Mouse (Mus musculus): Measurements from ENCODE around the gene Mlph.

The Mlph gene

DNA sequence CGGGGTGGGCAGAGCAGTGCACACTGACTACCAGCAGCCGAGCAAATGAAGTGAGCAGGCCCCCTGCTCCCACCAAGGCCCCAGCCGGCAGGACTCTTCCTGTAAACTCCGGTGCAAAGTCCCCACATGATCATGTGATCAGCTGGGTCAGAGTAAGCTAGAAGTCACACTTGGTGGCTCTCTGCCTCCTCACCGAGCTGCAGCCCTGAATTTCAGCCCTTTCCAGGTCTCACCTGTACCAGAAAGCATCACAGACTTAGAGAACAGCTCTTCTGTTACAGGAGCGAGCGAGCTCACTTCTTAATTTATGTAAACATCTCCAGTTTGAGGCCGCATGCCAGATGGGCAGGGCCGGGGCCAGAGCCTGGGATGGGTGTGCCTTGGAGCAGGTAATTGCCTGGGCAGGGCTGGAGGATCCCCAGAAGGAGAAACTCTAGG, 54.5 kb downstream of the Mlph start, which contains the start of gene Rab17:
Gene Rab17 (minus strand): TSS at position 315 of the 438 bp plus-strand sequence.
- DNase-seq (ENCODE audit: low spot score), result no peak

DNA sequence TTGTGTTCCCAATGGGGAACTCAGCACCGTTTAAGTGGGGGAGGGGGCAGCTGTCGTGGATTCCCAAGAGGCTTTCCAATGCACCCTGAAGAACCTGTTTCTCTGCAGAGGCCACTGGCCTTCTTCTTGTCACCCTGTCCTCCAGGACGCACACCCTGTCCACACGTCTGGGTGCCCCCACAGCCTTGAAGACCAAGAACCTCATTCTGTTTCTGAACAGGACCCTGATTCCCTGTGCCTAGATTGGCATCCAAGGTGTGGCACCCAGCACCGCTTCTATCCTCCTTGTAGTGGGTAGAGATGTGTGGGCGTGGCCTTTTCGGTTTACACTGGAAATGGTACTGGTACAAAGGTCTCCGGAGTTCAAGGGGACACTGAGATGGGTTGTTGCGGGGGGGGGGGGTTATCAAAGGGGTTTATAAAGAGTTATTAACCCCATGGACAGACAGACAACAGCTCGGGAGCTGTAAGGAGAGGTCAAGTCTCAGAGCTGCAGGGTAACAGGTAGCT, 55.1 kb downstream of the Mlph start:
- no peak for DNase-seq (ENCODE audit: low spot score)

DNA sequence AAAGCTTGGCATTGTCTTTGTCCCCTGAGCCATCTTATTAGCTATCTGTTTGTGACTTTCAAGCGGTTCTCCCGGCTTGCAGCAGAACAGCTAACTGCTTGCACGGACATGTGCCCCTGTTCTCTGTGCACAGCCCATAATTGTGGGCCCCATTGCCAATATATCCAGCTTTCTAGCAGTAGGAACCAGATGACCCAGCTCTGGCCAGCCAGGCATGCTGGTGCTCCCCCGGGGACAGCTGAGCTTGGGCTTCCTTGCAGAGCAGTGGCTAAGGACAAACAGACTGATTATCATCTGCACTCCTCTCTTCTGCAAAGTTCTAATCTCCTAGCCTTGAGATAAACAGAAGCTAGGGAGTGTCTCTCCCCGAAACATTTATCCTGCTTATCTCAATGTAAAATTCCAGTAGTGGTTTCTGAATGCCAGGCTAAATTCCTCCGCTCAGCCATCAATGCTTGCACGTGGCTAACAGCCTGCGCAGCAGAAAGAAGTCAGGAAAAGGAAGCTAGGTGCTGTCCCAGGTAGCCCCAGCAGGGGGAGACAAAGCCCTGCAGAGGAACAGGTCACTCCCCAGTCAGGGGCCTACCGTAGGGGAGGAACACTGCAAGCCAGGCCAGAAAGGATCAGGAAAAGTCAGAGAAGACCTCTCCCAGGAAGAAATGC, 58.2 kb downstream of the Mlph start:
- peak; percentile 93 for DNase-seq (ENCODE audit: low spot score)

DNA sequence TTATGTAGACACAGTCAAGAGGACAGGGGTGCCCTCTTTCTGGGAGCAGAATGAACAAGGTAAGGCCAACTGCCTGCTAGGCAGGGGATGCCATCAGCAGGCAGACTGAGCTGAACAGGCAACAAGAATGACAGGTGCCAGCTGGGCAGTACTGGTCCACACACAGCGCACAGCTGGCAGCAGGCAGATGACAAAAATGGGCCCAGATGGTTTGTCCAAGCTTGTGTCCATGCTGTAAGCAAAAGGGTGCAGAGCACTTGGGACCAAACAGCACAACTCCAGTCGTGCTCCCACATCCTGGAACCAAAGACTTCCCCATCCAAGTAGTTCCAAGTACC, 58.7 kb downstream of the Mlph start:
- DNase-seq (ENCODE audit: low spot score), result no peak

DNA sequence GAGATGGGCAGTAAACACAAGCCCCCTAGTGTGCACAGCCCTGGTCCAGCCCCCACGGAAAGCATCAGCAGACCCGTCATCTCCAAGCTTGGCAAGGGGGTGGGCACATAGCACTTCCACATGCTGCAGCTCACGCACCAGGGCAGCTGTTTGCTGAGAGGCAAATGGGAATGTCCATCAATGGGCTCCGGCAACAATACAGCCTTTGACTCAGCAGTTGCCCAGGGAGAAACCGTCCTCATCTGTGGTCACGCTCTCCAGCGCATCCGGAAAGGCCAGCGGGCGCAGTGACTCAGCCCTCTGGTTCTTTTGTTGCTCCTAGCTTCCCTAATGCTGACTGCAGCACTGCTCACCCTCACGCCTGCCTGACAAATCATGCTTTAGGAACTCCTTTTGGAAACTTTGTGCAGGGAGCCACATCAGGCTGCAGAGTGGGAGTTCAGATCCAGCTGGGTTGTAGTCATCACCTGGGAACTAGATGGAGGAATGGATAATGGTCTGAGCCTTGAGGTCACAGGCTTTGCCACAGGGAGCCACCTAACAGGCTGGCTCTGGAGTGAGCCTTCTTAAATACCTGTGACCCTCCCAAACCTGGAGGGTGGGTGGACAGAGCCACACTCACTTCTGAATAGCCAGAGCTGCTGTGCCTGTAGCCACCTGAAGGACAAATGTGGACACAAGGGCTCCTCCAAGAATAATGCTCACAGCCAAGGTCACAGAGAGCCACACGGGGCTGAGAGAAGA, 60.2 kb downstream of the Mlph start:
- DNase-seq (ENCODE audit: low spot score), result peak; percentile 54

DNA sequence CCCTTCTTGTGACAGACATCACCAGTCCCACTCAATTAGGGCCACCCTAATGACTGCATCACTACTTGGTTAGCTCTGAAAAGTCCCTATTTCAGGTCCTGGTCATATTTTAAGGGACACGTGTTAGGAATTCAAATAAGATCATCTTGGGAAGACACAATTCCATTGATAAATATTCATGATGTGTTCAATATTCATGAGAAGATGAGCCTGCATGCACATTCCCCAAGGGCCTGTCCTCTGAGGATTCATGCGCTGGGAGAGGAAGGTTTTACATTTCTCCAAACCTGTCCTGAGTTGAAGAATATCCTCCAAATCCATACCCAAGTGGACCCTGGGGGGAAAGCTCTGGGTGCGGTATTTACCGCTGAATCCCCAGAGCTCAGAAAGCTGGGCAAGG, 61.1 kb downstream of the Mlph start:
- DNase-seq (ENCODE audit: low spot score), result no peak

DNA sequence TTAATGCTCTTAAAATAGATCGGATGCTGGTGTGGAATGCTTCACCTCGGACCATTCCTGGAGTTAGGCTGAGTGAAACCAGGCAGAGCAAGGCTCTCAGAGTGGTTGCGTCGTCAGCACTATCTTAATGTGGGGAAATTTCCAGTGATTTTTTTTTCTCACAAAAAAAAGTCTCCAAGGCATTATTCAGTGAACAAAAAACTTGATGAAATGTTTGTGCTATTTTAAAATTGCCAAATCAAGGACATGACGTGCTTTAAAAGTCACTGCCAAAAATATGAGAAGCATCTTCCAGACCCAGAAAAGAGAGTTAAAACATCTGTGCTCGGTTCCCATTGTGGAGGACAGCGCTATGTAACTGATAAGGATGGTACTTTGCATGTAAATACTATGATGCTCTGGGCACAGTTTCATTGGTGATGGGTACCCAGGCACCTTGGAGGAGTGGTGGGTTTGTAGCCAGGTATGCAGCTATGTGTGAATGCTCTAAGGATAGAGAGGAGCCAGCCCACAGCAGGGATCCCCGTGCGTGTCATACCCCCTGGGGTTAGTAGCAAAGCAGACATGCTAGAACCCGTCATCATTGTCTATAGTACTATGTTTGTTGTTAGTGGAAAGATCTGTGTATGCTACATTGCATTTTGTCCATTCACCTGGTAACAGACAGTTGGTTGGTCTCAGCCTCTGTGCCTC, 65.9 kb downstream of the Mlph start:
- peak; percentile 74 for DNase-seq (ENCODE audit: low spot score)

DNA sequence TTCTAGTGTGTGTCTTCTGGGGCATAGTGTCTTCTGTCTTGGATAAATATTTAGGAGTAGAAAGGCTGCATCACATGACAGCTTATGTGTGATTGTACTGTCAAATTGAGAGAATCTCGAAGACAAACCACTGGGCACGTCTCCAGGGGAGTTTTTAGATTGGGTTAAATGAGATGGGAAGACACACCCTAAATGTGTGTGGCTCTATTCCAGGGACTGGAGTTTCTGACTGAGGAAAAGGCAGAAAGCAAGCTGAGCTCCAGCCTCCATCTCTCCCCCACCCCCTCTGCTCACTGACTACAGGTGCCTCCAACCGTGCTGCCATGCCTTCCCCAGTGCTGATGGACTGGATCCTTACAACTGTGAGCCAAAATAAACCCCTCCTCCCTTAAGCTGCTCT, 66.5 kb downstream of the Mlph start:
- DNase-seq (ENCODE audit: low spot score), result no peak

DNA sequence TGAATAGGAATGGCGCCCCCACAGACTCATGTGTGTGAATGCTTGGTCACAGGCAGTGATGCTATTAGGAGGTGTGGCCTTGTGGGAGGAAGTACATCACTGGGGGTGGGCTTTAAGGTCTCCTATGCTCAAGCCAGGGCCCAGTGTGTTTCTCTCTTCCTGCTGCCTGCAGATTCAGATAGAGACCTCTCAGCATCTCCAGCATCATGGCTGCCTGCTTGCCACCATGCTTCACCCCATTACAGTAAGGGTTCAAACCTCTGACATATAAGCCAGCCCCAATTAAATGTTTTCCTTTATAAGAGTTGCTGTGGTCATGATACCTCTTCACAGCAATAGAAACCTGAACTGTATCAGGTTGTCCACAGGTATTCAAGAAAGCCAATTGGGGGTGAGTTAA, 81.0 kb downstream of the Mlph start:
- DNase-seq (ENCODE audit: low spot score), result no peak

DNA sequence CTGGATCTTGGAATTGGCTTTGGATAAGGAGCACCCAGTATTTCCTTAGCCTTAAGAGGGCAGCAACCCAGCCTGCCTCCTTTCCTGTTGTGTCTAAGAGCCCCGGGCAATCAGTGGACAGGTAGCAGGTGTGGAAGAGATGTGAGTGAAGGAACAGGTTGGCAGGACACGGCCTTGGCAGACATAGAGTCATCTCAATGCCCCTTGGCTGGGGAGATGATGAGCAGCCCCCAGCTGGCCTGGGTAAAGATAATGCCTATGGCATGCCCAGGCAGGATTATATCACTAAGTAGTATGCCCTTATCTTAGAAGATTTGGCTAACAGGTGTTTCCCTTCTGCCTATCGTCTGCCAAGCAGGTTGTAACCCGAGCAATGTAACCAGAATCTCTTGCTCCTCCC, 82.3 kb downstream of the Mlph start:
- DNase-seq (ENCODE audit: low spot score), result no peak

DNA sequence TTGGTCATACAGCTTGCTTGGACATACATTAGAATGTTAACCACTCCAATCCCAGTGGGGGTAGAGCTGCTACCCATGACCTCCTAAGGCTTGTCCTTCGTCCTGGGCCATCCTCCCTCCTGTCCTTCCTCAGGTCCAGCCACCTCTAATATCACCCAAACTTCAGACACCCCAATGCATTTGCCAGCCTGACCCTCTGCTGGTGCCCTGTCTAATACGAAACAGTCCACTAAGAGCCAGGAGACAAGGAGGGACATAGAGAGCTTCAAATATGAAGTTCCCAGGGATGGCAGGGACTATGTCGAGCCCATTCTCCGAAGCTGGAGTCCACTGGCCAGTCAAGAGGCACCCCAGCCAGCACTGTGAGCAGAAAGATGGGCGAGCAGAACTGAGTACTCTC, 82.8 kb downstream of the Mlph start:
- no peak for DNase-seq (ENCODE audit: low spot score)

DNA sequence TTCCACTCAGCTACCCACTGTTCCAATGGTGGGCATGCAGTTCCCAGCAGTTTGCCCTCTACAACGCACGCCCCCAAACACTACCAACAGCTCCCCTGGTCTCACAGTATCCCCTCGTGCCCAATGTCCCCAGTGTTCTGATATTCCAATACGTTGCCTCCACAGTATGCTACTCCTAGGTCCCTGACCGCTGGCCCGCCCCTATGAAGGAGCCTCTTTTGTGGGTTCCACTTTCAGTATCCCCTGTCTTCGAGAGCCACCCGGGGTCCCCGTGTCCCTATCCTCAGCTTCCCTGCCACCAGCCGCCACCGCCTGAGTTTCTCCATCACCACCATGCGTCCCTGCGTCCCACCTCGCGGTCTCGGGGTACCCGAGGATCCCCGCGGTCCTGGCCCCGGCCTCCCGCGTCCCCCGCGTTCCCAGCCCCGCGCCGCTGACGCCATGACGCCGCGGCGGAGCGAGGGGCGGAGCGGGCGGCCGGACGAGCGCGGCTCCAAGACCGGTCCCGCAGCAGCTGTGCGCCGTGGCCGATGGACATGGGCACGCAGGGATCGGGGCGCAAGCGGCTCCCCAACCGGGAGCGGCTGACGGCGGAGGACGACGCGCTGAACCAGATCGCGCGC, 83.5 kb downstream of the Mlph start, which contains the start of gene Lrrfip1:
Gene Lrrfip1 (plus strand): TSS at position 470 of the 623 bp plus-strand sequence.
- peak; percentile 33 for DNase-seq (ENCODE audit: low spot score)

DNA sequence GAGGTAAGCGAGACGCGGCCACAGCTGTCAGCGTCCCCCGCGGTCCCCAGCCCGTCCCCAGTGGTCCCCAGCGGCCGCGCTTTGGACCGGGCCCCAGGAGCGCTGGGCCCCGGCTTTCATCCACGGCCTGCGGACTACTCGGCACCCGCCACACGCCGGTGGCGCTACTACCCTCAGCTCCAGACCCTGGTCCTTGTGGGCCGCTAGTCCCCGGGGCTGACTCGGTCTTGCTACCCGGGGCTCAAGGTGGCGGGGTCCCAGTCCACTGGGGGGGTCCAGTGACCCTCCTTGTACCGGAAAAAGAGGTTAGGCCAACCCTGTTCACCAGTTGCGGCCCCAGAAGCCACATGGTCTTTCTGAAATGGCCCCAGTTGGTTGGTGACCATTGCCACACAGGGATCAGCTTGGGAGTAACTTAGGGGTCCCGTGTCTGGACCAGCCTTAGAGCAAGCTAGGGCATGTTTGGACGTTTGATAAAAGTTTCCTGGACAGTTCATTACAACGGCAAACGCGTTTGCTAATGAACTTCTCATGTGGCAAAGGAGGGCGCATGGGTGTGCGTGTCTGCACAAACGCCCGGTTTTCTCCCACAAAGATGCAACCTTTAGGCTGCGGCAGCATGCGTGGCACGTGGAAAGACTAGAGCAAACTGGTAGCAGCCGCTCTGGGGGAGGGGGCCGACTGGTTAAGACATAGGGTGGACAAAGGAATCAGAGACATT, 84.2 kb downstream of the Mlph start:
- DNase-seq (ENCODE audit: low spot score), result peak; percentile 45

DNA sequence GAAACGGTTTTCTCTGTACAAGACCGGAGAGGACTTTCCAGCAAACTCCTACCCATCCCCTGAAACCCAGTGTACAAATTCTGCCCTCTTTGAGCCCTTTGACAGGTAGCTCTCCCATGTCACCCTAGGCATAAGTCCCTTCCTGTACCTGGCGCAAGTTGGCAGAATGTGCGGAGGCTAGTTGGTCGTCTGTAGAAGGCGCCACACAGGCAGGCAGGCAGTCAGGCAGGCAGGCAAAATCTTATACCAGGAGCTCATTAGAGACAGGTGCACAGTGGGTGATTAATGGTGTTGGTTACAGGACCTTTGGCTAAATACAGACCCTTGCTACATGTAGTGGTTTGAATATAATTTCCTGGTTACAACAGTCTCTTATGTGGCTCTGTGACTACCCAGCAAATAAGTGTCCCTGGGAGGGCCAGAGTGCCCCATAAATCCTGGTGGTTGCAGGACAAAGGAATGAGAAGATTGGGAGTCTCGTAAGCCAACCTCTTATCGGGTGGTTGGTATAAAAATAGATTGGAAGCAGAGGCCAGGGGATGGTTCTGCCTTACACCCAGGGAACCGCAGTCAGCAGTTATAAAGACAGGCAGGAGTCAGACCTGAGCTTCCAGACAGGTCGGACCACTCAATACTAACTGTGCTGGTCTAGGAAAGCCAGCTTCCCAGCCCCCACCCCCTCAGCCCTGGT, 85.2 kb downstream of the Mlph start:
- DNase-seq (ENCODE audit: low spot score), result no peak
